Mouse (Mus musculus): ENCODE measurements around the gene Tssc4. TPM values are rescaled to one million over a fixed set of nuclear protein-coding genes. Genes with fewer than 3 reads are reported as not detected.

Gene Tssc4
- total and polyA plus RNA-seq, 3 experiments, result 75.6 to 76.9 TPM; not detected in 1

- TF ChIP-seq CTCF (IDR thresholded peaks at IDR 0.05 in 2 of 3, conservative IDR thresholded peaks at IDR 0.05 in 1 of 3; ENCODE audit: control insufficient read depth in 1 of 3, insufficient read depth in 1 of 3, low read depth in 2 of 3, low read length in 3 of 3, poor library complexity in 1 of 3, severe bottlenecking in 1 of 3), result no peak
- TF ChIP-seq MAX (IDR thresholded peaks at IDR 0.05; ENCODE audit: low read length), result no peak
- no peak for TF ChIP-seq BHLHE40 (IDR thresholded peaks at IDR 0.05; ENCODE audit: borderline replicate concordance, low read depth, low read length)
- TF ChIP-seq POLR2AphosphoS2 (IDR thresholded peaks at IDR 0.05; ENCODE audit: low read length), result no peak
- TF ChIP-seq NELFE (IDR thresholded peaks at IDR 0.05; ENCODE audit: low read depth, low read length), result no peak
- TF ChIP-seq SMC3 (IDR thresholded peaks at IDR 0.05; ENCODE audit: low read depth, low read length), result no peak
- no peak for TF ChIP-seq SIN3A (IDR thresholded peaks at IDR 0.05; ENCODE audit: low read length)
- no peak for TF ChIP-seq MXI1 (IDR thresholded peaks at IDR 0.05; ENCODE audit: low read depth, low read length)
- no peak for TF ChIP-seq UBTF (IDR thresholded peaks at IDR 0.05; ENCODE audit: borderline replicate concordance, insufficient read depth, low read depth, low read length)
- TF ChIP-seq USF2 (IDR thresholded peaks at IDR 0.05; ENCODE audit: borderline replicate concordance in 1 of 2, insufficient read depth in 1 of 2, low read depth in 1 of 2, low read length in 2 of 2), result no peak
- TF ChIP-seq TBP (IDR thresholded peaks at IDR 0.05; ENCODE audit: low read depth, low read length), result no peak
- TF ChIP-seq EP300 (IDR thresholded peaks at IDR 0.05; ENCODE audit: low read depth in 1 of 2, low read length in 2 of 2), result no peak
- TF ChIP-seq GABPA (IDR thresholded peaks at IDR 0.05; ENCODE audit: low read depth, low read length), result no peak
- no peak for TF ChIP-seq E2F4 (IDR thresholded peaks at IDR 0.05; ENCODE audit: borderline replicate concordance, low read depth, low read length)
- DNase-seq (ENCODE audit: low read depth, low spot score), result no peak
- Histone ChIP-seq H3K36me3 (ENCODE audit: control insufficient read depth in 1 of 2, insufficient read depth in 2 of 2, low read length in 2 of 2) (peaks cover 2 to 6% of the 10 kb centered on the region in 2 experiments; a peak in 3 of 4 replicates), H3K4me3 (ENCODE audit: control insufficient read depth in 1 of 2, insufficient read depth in 1 of 2, low read depth in 2 of 2, low read length in 2 of 2) (no peak overlapping the region), H3K27me3 (ENCODE audit: control insufficient read depth in 1 of 2, insufficient read depth in 2 of 2, low read length in 2 of 2) (no peaks in the 10 kb centered on the region), H3K9ac (ENCODE audit: control insufficient read depth, low read depth, low read length, poor library complexity, severe bottlenecking) (no peak overlapping the region), H3K4me1 (ENCODE audit: control insufficient read depth in 1 of 2, insufficient read depth in 2 of 2, low read length in 2 of 2) (peaks cover 0 to 19% of the 10 kb centered on the region in 2 experiments; a peak in 2 of 4 replicates), H3K27ac (ENCODE audit: control insufficient read depth, low read depth, low read length) (no peak overlapping the region), H3K79me2 (ENCODE audit: control insufficient read depth, insufficient read depth, low read length, poor library complexity) (peaks cover 15% of the 10 kb centered on the region), H3K9me3 (replicated peaks; ENCODE audit: insufficient read depth, low read length) (no peaks in the 10 kb centered on the region)
Measured at GRCm38 (mm10) chr7:143067469-143067868, 1.6 kb upstream of the Tssc4 start.

DNA sequence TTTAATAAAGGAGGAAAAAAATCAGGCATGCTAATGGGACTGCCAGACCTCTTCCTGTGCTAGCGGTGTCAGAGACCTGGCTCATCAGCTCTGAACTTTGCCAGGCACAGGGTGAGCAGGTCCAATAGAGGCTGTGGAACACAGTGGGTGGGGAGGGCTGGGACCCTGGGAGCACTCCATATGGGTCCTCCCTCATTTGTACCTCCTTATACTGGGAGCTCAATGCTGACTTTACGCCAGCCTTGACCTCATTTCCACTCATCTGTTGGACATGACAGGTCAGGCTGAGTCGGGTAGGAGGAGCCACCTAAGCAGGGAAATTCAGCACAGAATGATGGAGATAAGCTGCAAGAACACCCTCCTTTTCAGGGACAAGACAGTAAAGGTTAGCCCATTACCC is 1.2 kb upstream of the Tssc4 start:
- no peaks in the 10 kb centered on the region for H3K9me3 ChIP-seq (replicated peaks; ENCODE audit: insufficient read depth, low read length)
- H3K4me1 ChIP-seq (ENCODE audit: control insufficient read depth in 1 of 2, insufficient read depth in 2 of 2, low read length in 2 of 2), result peaks cover 0 to 17% of the 10 kb centered on the region in 2 experiments; a peak in 2 of 4 replicates
- no peaks in the 10 kb centered on the region for H3K27me3 ChIP-seq (ENCODE audit: control insufficient read depth in 1 of 2, insufficient read depth in 2 of 2, low read length in 2 of 2)
- peak overlapping the region; percentile 88 for H3K27ac ChIP-seq (ENCODE audit: control insufficient read depth, low read depth, low read length)
- no peak for TF ChIP-seq UBTF (IDR thresholded peaks at IDR 0.05; ENCODE audit: borderline replicate concordance, insufficient read depth, low read depth, low read length)
- TF ChIP-seq POLR2AphosphoS5 (IDR thresholded peaks at IDR 0.05; ENCODE audit: borderline replicate concordance, low read depth, low read length), result no peak
- TF ChIP-seq MXI1 (IDR thresholded peaks at IDR 0.05; ENCODE audit: low read depth, low read length), result no peak
- TF ChIP-seq POLR2AphosphoS2 (IDR thresholded peaks at IDR 0.05; ENCODE audit: low read length), result no peak
- no peak for TF ChIP-seq USF2 (IDR thresholded peaks at IDR 0.05; ENCODE audit: borderline replicate concordance in 1 of 2, insufficient read depth in 1 of 2, low read depth in 1 of 2, low read length in 2 of 2)
- no peak for TF ChIP-seq TCF12 (IDR thresholded peaks at IDR 0.05; ENCODE audit: low read depth, low read length)
- TF ChIP-seq HCFC1 (IDR thresholded peaks at IDR 0.05; ENCODE audit: low read depth, low read length), result no peak
- no peak for TF ChIP-seq NELFE (IDR thresholded peaks at IDR 0.05; ENCODE audit: low read depth, low read length)
- no peak for TF ChIP-seq EP300 (IDR thresholded peaks at IDR 0.05; ENCODE audit: low read depth in 1 of 2, low read length in 2 of 2)
- TF ChIP-seq KAT2A (conservative IDR thresholded peaks at IDR 0.05; ENCODE audit: low read depth, low read length), result no peak
- no peak overlapping the region for H3K9ac ChIP-seq (ENCODE audit: control insufficient read depth, low read depth, low read length, poor library complexity, severe bottlenecking)
- peaks cover 2 to 6% of the 10 kb centered on the region in 2 experiments; a peak in 3 of 4 replicates for H3K36me3 ChIP-seq (ENCODE audit: control insufficient read depth in 1 of 2, insufficient read depth in 2 of 2, low read length in 2 of 2)
- peaks cover 15% of the 10 kb centered on the region for H3K79me2 ChIP-seq (ENCODE audit: control insufficient read depth, insufficient read depth, low read length, poor library complexity)
- DNase-seq (ENCODE audit: low read depth, low spot score), result no peak
- H3K4me3 ChIP-seq (ENCODE audit: control insufficient read depth in 1 of 2, insufficient read depth in 1 of 2, low read depth in 2 of 2, low read length in 2 of 2), result no peak overlapping the region

Data from MEL (cell line).